Mouse (Mus musculus): ENCODE results near the gene Treml1. TPM values are rescaled to one million over a fixed set of nuclear protein-coding genes. Genes with fewer than 3 reads are reported as not detected.

Treml1 gene
- polyA plus RNA-seq, 1 experiment from 2014 or later, result 3.3 TPM

- H3K4me1 ChIP-seq, result peaks cover 43% of the 10 kb centered on the region
- peak overlapping the region; percentile 91 for H3K4me3 ChIP-seq
- 0 out of 2 replicates have a peak, but pooled peaks have one; percentile 1 for ATAC-seq (ENCODE audit: extremely low read depth, insufficient number of reproducible peaks, low FRiP score, low TSS enrichment)
- H3K27ac ChIP-seq (replicated peaks), result peak overlapping the region; percentile 99
- under 1% methylated on average over 13 of the region's 13 CpGs for WGBS
- peak overlapping the region; percentile 87 for H3K9ac ChIP-seq
- H3K9me3 ChIP-seq, result no peaks in the 10 kb centered on the region
- peaks cover 36% of the 10 kb centered on the region for H3K36me3 ChIP-seq
- H3K27me3 ChIP-seq (replicated peaks), result no peaks in the 10 kb centered on the region
- H3K4me2 ChIP-seq, result peak overlapping the region; percentile 90
Observed at GRCm38 (mm10) chr17:48410299-48410785, 50.6 kb downstream of the Treml1 start.

GRCm38 (mm10) chr17:48411241-48411640 is 51.5 kb downstream of the Treml1 start:
- no peaks in the 10 kb centered on the region for H3K27me3 ChIP-seq (replicated peaks)
- peak overlapping the region; percentile 91 for H3K4me3 ChIP-seq

GRCm38 (mm10) chr17:48416011-48416410 is 56.3 kb downstream of the Treml1 start:
- Histone ChIP-seq H3K4me3 (no peak overlapping the region), H3K9me3 (no peaks in the 10 kb centered on the region), H3K27ac (replicated peaks) (peak overlapping the region; percentile 55), H3K4me2 (no peak overlapping the region), H3K4me1 (peaks cover 33% of the 10 kb centered on the region), H3K36me3 (peaks cover 88% of the 10 kb centered on the region), H3K9ac (no peak overlapping the region), H3K27me3 (replicated peaks) (no peaks in the 10 kb centered on the region)
- no peak for ATAC-seq (ENCODE audit: extremely low read depth, insufficient number of reproducible peaks, low FRiP score, low TSS enrichment)
- 67% methylated on average over 7 of the region's 7 CpGs for WGBS

More at GRCm38 (mm10) chr17:48411241-48411640, 51.5 kb downstream of the Treml1 start:
- Histone ChIP-seq H3K9me3 (no peaks in the 10 kb centered on the region), H3K9ac (peak overlapping the region; percentile 87), H3K36me3 (peaks cover 45% of the 10 kb centered on the region), H3K4me1 (peaks cover 38% of the 10 kb centered on the region), H3K4me2 (peak overlapping the region; percentile 90), H3K27ac (replicated peaks) (peak overlapping the region; percentile 99)
- ATAC-seq (ENCODE audit: extremely low read depth, insufficient number of reproducible peaks, low FRiP score, low TSS enrichment), result no peak
- WGBS, result 53% methylated on average over 8 of the region's 8 CpGs

Other genes with a start within 250 kb of the Treml1 start
- gene 9830107B12Rik, start 213.6 kb upstream of the Treml1 start, polyA plus RNA-seq (2015; fragmentation: Nextera tagmentation; extraction: Ambion mirVana), result 0.05 TPM in 1 of 2 replicates, not detected in the other
- gene A530064D06Rik, start 192.6 kb upstream of the Treml1 start, polyA plus RNA-seq (2015; fragmentation: Nextera tagmentation; extraction: Ambion mirVana), result 0.04 and 0.12 TPM in 2 replicates
- gene Trem1, start 127.1 kb upstream of the Treml1 start, polyA plus RNA-seq (2015; fragmentation: Nextera tagmentation; extraction: Ambion mirVana), result 0.05 and 0.13 TPM in 2 replicates
- gene Trem3, start 112.1 kb upstream of the Treml1 start, polyA plus RNA-seq (2015; fragmentation: Nextera tagmentation; extraction: Ambion mirVana), result not detected in 2 replicates
- 0.22 and 0.59 TPM in 2 replicates for gene Treml4, start 95.6 kb upstream of the Treml1 start, polyA plus RNA-seq (2015; fragmentation: Nextera tagmentation; extraction: Ambion mirVana)
- 0.37 and 0.52 TPM in 2 replicates for gene Treml2, start 60.4 kb upstream of the Treml1 start, polyA plus RNA-seq (2015; fragmentation: Nextera tagmentation; extraction: Ambion mirVana)
- 0.17 and 0.24 TPM in 2 replicates for gene B430306N03Rik, start 43.8 kb upstream of the Treml1 start, polyA plus RNA-seq (2015; fragmentation: Nextera tagmentation; extraction: Ambion mirVana)
- 3.9 and 4.6 TPM in 2 replicates for gene Trem2, start 13.5 kb upstream of the Treml1 start, polyA plus RNA-seq (2015; fragmentation: Nextera tagmentation; extraction: Ambion mirVana)
- 9.9 and 10.5 TPM in 2 replicates for gene Nfya, start 50.0 kb downstream of the Treml1 start, polyA plus RNA-seq (2015; fragmentation: Nextera tagmentation; extraction: Ambion mirVana)
- gene Oard1, start 50.1 kb downstream of the Treml1 start, polyA plus RNA-seq (2015; fragmentation: Nextera tagmentation; extraction: Ambion mirVana), result 44.3 and 44.6 TPM in 2 replicates
- 182 and 204 TPM in 2 replicates for gene Apobec2, start 73.0 kb downstream of the Treml1 start, polyA plus RNA-seq (2015; fragmentation: Nextera tagmentation; extraction: Ambion mirVana)
- 8.8 and 9.0 TPM in 2 replicates for gene Tspo2, start 91.6 kb downstream of the Treml1 start, polyA plus RNA-seq (2015; fragmentation: Nextera tagmentation; extraction: Ambion mirVana)
- gene Unc5cl, start 95.0 kb downstream of the Treml1 start, polyA plus RNA-seq (2015; fragmentation: Nextera tagmentation; extraction: Ambion mirVana), result 0.23 and 0.24 TPM in 2 replicates

All from heart, embryonic 13.5 days (tissue).